Mouse (Mus musculus): ENCODE measurements around the gene Arsa. TPM values are rescaled to one million over a fixed set of nuclear protein-coding genes. Genes with fewer than 3 reads are reported as not detected.

The Arsa gene
- total and polyA plus RNA-seq, 3 experiments, result 9.1 to 28.1 TPM; not detected in 1

DNA sequence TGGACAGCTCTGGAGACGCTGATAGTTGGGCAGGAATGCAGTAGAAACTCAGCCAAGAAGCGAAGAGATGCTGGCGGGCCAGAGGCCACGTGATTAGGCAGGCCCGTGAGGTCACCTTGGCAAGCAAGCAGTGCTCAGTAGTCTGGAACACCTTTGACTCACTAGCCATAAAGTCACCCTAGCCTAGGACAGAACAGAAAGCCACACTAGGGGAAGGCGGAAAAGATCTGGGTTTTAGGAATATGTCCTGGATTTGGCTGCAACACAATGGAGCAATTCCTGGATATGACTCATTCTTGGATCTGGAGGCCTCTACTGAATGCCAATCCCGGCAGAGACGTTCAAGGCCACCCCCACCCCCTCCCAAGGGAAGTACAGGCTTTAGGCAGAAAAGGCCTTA is 3.4 kb upstream of the Arsa start:
- DNase-seq (ENCODE audit: low read depth, low spot score), result no peak
- no peaks in the 10 kb centered on the region for H3K9me3 ChIP-seq (replicated peaks; ENCODE audit: insufficient read depth, low read length)
- H3K4me1 ChIP-seq (ENCODE audit: control insufficient read depth in 1 of 2, insufficient read depth in 2 of 2, low read length in 2 of 2), result peaks cover 0 to 3% of the 10 kb centered on the region in 2 experiments; a peak in 1 of 4 replicates
- no peak overlapping the region for H3K27ac ChIP-seq (ENCODE audit: control insufficient read depth, low read depth, low read length)
- H3K79me2 ChIP-seq (ENCODE audit: control insufficient read depth, insufficient read depth, low read length, poor library complexity), result no peaks in the 10 kb centered on the region; the same call in 1 of the 2 replicates
- no peak overlapping the region for H3K4me3 ChIP-seq (ENCODE audit: control insufficient read depth in 1 of 2, insufficient read depth in 1 of 2, low read depth in 2 of 2, low read length in 2 of 2)
- TF ChIP-seq NRF1 (IDR thresholded peaks at IDR 0.05; ENCODE audit: insufficient read depth, low read depth, low read length, poor library complexity, severe bottlenecking) (no peak), KAT2A (conservative IDR thresholded peaks at IDR 0.05; ENCODE audit: low read depth, low read length) (no peak), USF1 (IDR thresholded peaks at IDR 0.05; ENCODE audit: low read depth, low read length) (no peak), BHLHE40 (IDR thresholded peaks at IDR 0.05; ENCODE audit: borderline replicate concordance, low read depth, low read length) (no peak), SMC3 (IDR thresholded peaks at IDR 0.05; ENCODE audit: low read depth, low read length) (no peak), ZMIZ1 (IDR thresholded peaks at IDR 0.05; ENCODE audit: low read depth, low read length) (no peak), UBTF (IDR thresholded peaks at IDR 0.05; ENCODE audit: borderline replicate concordance, insufficient read depth, low read depth, low read length) (no peak), MYC (IDR thresholded peaks at IDR 0.05; ENCODE audit: low read depth, low read length) (no peak), POLR2AphosphoS5 (IDR thresholded peaks at IDR 0.05; ENCODE audit: borderline replicate concordance, low read depth, low read length) (no peak), ZKSCAN1 (IDR thresholded peaks at IDR 0.05; ENCODE audit: low read depth, low read length) (no peak), MAFK (IDR thresholded peaks at IDR 0.05; ENCODE audit: borderline replicate concordance, low read depth, low read length) (no peak), USF2 (IDR thresholded peaks at IDR 0.05; ENCODE audit: borderline replicate concordance in 1 of 2, insufficient read depth in 1 of 2, low read depth in 1 of 2, low read length in 2 of 2) (no peak), ETS1 (IDR thresholded peaks at IDR 0.05; ENCODE audit: low read depth, low read length) (no peak), E2F4 (IDR thresholded peaks at IDR 0.05; ENCODE audit: borderline replicate concordance, low read depth, low read length) (no peak), RAD21 (IDR thresholded peaks at IDR 0.05; ENCODE audit: low read depth, low read length) (no peak), NELFE (IDR thresholded peaks at IDR 0.05; ENCODE audit: low read depth, low read length) (no peak)
- H3K27me3 ChIP-seq (ENCODE audit: control insufficient read depth in 1 of 2, insufficient read depth in 2 of 2, low read length in 2 of 2), result no peaks in the 10 kb centered on the region
- no peaks in the 10 kb centered on the region for H3K36me3 ChIP-seq (ENCODE audit: control insufficient read depth in 1 of 2, insufficient read depth in 2 of 2, low read length in 2 of 2)
- no peak overlapping the region for H3K9ac ChIP-seq (ENCODE audit: control insufficient read depth, low read depth, low read length, poor library complexity, severe bottlenecking)

DNA sequence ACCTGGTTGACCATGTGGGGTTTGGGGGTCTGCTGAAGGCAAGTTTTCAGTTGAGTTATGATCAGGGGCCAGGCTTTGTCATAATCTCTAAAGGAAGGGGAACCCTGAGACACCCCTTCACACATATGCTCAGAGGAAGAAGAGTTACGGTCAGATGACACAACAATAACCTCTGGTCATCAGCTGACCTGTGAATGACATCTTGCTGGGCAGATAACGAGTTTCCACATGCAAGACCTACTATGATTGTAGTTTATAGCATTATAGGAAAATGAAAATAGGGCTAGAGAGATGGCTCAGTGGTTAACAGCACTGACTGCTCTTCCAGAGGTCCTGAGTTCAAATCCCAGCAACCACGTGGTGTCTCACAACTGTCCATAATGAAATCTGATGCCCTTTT is 1.4 kb upstream of the Arsa start:
- DNase-seq (ENCODE audit: low read depth, low spot score), result no peak
- TF ChIP-seq HCFC1 (IDR thresholded peaks at IDR 0.05; ENCODE audit: low read depth, low read length), result no peak
- no peak for TF ChIP-seq CTCF (IDR thresholded peaks at IDR 0.05 in 2 of 3, conservative IDR thresholded peaks at IDR 0.05 in 1 of 3; ENCODE audit: control insufficient read depth in 1 of 3, insufficient read depth in 1 of 3, low read depth in 2 of 3, low read length in 3 of 3, poor library complexity in 1 of 3, severe bottlenecking in 1 of 3)
- no peak for TF ChIP-seq TBP (IDR thresholded peaks at IDR 0.05; ENCODE audit: low read depth, low read length)
- no peak for TF ChIP-seq TAL1 (IDR thresholded peaks at IDR 0.05; ENCODE audit: low read length)
- no peak for TF ChIP-seq MYC (IDR thresholded peaks at IDR 0.05; ENCODE audit: low read depth, low read length)
- H3K79me2 ChIP-seq (ENCODE audit: control insufficient read depth, insufficient read depth, low read length, poor library complexity), result no peaks in the 10 kb centered on the region; the same call in 1 of the 2 replicates
- H3K36me3 ChIP-seq (ENCODE audit: control insufficient read depth in 1 of 2, insufficient read depth in 2 of 2, low read length in 2 of 2), result no peaks in the 10 kb centered on the region
- H3K27ac ChIP-seq (ENCODE audit: control insufficient read depth, low read depth, low read length), result no peak overlapping the region
- peaks cover 0 to 9% of the 10 kb centered on the region in 2 experiments; a peak in 2 of 4 replicates for H3K4me1 ChIP-seq (ENCODE audit: control insufficient read depth in 1 of 2, insufficient read depth in 2 of 2, low read length in 2 of 2)
- H3K27me3 ChIP-seq (ENCODE audit: control insufficient read depth in 1 of 2, insufficient read depth in 2 of 2, low read length in 2 of 2), result no peaks in the 10 kb centered on the region
- no peaks in the 10 kb centered on the region for H3K9me3 ChIP-seq (replicated peaks; ENCODE audit: insufficient read depth, low read length)
- H3K4me3 ChIP-seq (ENCODE audit: control insufficient read depth in 1 of 2, insufficient read depth in 1 of 2, low read depth in 2 of 2, low read length in 2 of 2), result no peak overlapping the region
- H3K9ac ChIP-seq (ENCODE audit: control insufficient read depth, low read depth, low read length, poor library complexity, severe bottlenecking), result no peak overlapping the region

Measured in MEL (cell line).